Mouse (Mus musculus): Measurements from ENCODE around the gene Fam162a. TPM values are rescaled to one million over a fixed set of nuclear protein-coding genes. Genes with fewer than 3 reads are reported as not detected.

Gene Fam162a
- polyA plus RNA-seq (2021; fragmentation: Nextera tagmentation): 240 and 250 TPM in 2 replicates
- long read RNA-seq, experiment 1, transcript Fam162a-201 (5 exons, 718 nt): major isoform, 25 of 32 reads
- long read RNA-seq, experiment 1, partial matches to known transcripts: 2 of 32 reads
- long read RNA-seq, experiment 1, other reads (novel, unspliced or antisense): 5 of 32 reads
- long read RNA-seq, experiment 2, transcript Fam162a-201 (5 exons, 718 nt): major isoform, 129 of 140 reads
- long read RNA-seq, experiment 2, partial matches to known transcripts: 7 of 140 reads
- long read RNA-seq, experiment 2, other reads (novel, unspliced or antisense): 4 of 140 reads

DNA sequence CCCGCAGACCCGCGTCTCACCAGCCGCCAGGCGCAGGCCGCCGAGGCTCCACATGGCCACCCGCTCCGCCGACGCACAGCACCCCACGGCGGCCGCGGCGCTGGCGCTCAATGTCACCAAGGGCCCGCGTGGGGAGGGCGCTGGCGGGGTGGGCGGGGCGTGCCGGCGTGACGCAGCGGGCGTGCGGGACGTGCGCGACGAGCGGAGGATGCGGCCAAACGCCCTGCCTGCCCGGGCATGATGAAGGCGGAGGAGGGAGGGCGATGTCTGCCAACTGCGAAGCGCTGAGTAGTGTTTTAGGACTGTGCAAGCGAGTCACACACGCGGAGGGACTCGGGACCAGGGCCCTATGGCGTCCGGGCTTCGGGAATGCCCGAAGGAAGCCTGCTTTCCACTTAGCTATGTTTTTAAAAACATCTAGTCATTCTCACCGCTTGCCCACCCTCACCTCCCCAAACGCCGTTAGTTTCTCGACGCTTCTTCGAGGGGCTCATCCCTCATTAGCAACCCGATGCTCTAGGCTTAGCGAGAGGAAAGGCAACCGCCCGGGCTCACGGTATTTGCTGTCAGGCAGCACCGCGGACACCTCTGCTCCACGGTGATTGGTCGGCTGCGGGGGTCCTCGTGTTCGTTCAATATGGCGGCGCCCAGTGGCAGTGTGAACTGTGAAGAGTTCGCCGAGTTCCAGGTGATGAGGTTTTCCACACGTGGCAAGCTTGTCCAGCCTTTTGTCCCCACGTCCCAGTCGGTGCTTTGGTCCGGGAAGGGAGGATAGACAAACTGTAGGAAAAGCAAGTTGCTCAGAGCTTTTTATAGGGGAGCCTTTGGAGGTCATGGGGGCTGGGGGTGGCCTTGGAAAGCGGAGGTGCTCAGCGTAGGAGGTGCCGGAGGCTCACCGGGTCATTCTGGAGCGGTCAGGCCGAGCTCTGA is at the start of gene Fam162a, which contains the start of gene Ccdc58:
Gene Fam162a (minus strand): TSS at position 145 of the 930 bp plus-strand sequence.
Gene Ccdc58 (plus strand): TSS at position 236 of the 930 bp plus-strand sequence.

DNA sequence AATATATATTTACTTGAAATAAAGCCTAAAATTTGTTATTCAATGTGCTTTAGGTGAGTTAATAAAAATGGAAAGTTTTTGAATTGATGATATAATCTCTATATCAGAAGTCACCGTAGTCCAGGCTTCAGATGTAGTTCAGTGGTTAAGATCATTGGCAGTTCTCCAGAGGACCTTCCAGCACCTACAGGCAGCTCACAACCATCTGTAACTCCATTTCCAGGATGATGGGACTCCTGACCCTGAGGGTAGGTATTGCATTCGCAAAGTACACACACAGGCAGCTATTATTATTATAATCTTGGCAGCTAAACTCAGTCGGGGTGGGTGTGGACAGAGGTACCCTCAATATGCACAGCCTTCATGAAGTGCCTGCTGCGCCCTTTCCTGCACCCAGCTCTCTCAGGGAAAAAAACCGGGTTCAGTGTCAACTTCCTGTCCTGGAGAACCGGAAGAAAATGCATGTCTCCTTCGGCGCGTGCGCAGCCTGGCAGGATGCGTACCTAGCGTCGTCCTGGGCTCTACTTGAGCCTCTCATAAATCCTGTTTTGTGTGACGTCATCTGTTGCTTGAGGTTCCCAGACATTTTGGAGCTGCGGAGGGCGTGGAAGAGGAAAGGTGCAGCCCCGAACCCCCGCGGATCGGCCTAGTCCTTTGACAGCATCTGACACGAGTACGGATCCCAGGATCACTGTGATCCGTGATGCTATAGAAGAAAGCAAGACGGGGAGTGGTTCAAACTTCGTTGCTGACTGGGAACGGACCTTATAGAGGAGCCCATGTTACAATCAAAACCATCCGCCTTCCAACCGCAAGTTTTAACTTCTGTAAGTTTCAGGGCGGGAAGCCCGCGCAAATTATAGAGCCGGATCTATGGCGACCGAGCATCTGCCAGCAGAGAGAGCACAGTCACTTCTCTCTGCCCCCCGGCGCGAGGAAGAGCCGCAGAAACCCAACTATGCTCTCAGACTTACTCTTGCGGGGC is 30.5 kb downstream of the Fam162a start, which contains the start of gene Wdr5b:
Gene Wdr5b (plus strand): TSS at position 551 of the 985 bp plus-strand sequence.

Other genes starting within 250 kb of the Fam162a start
- 0.16 and 0.21 TPM in 2 replicates for gene Parp14, start 200.1 kb downstream of the Fam162a start, polyA plus RNA-seq (2021; fragmentation: Nextera tagmentation)
- 2.0 and 2.3 TPM in 2 replicates for gene Parp9, start 133.1 kb downstream of the Fam162a start, polyA plus RNA-seq (2021; fragmentation: Nextera tagmentation)
- 1.4 and 1.7 TPM in 2 replicates for gene Dtx3l, start 132.4 kb downstream of the Fam162a start, polyA plus RNA-seq (2021; fragmentation: Nextera tagmentation)
- 38.2 and 56.5 TPM in 2 replicates for gene Kpna1, start 92.8 kb downstream of the Fam162a start, polyA plus RNA-seq (2021; fragmentation: Nextera tagmentation)
- gene Wdr5b, start 30.4 kb downstream of the Fam162a start, polyA plus RNA-seq (2021; fragmentation: Nextera tagmentation): 3.6 and 5.3 TPM in 2 replicates
- 23.1 and 26.5 TPM in 2 replicates for gene Ccdc58, start 91 bp upstream of the Fam162a start, polyA plus RNA-seq (2021; fragmentation: Nextera tagmentation)
- not detected in 2 replicates for gene Csta1, start 59.6 kb upstream of the Fam162a start, polyA plus RNA-seq (2021; fragmentation: Nextera tagmentation)
- gene Stfa2l1, start 85.2 kb upstream of the Fam162a start, polyA plus RNA-seq (2021; fragmentation: Nextera tagmentation): not detected in 2 replicates
- not detected in 2 replicates for gene Gm5483, start 112.6 kb upstream of the Fam162a start, polyA plus RNA-seq (2021; fragmentation: Nextera tagmentation)
- gene Gm5416, start 138.8 kb upstream of the Fam162a start, polyA plus RNA-seq (2021; fragmentation: Nextera tagmentation): not detected in 2 replicates
- gene 2010005H15Rik, start 149.9 kb upstream of the Fam162a start, polyA plus RNA-seq (2021; fragmentation: Nextera tagmentation): 0.63 TPM in 1 of 2 replicates, not detected in the other
- gene Stfa1, start 205.4 kb upstream of the Fam162a start, polyA plus RNA-seq (2021; fragmentation: Nextera tagmentation): not detected in 2 replicates